Mouse (Mus musculus): ENCODE measurements around the gene Cdiptos. TPM values are rescaled to one million over a fixed set of nuclear protein-coding genes. Genes with fewer than 3 reads are reported as not detected.

Gene Cdiptos
- polyA plus RNA-seq, 1 experiment from 2014 or later, result 1.6 TPM

Other genes with a start within 250 kb of the Cdiptos start
- gene Mapk3, start 216.5 kb downstream of the Cdiptos start, polyA plus RNA-seq (2014; fragmentation: Nextera tagmentation; extraction: Ambion mirVana), result 51.7 and 57.3 TPM in 2 replicates
- 0.67 and 2.7 TPM in 2 replicates for gene Gdpd3, start 209.8 kb downstream of the Cdiptos start, polyA plus RNA-seq (2014; fragmentation: Nextera tagmentation; extraction: Ambion mirVana)
- 102 and 121 TPM in 2 replicates for gene Ypel3, start 199.1 kb downstream of the Cdiptos start, polyA plus RNA-seq (2014; fragmentation: Nextera tagmentation; extraction: Ambion mirVana)
- 0.26 TPM in 1 of 2 replicates, not detected in the other for gene Tbx6, start 194.6 kb downstream of the Cdiptos start, polyA plus RNA-seq (2014; fragmentation: Nextera tagmentation; extraction: Ambion mirVana)
- gene Ppp4c, start 183.6 kb downstream of the Cdiptos start, polyA plus RNA-seq (2014; fragmentation: Nextera tagmentation; extraction: Ambion mirVana), result 132 and 146 TPM in 2 replicates
- 0.81 and 1.2 TPM in 2 replicates for gene Fam57b, start 178.4 kb downstream of the Cdiptos start, polyA plus RNA-seq (2014; fragmentation: Nextera tagmentation; extraction: Ambion mirVana)
- gene 4930451I11Rik, start 144.5 kb downstream of the Cdiptos start, polyA plus RNA-seq (2014; fragmentation: Nextera tagmentation; extraction: Ambion mirVana), result not detected in 2 replicates
- 0.14 TPM in 1 of 2 replicates, not detected in the other for gene Doc2a, start 128.7 kb downstream of the Cdiptos start, polyA plus RNA-seq (2014; fragmentation: Nextera tagmentation; extraction: Ambion mirVana)
- gene Hirip3, start 114.1 kb downstream of the Cdiptos start, polyA plus RNA-seq (2014; fragmentation: Nextera tagmentation; extraction: Ambion mirVana), result 10.7 and 11.5 TPM in 2 replicates
- gene Ino80e, start 113.7 kb downstream of the Cdiptos start, polyA plus RNA-seq (2014; fragmentation: Nextera tagmentation; extraction: Ambion mirVana), result 47.9 and 51.9 TPM in 2 replicates
- 19.8 and 21.7 TPM in 2 replicates for gene Taok2, start 91.4 kb downstream of the Cdiptos start, polyA plus RNA-seq (2014; fragmentation: Nextera tagmentation; extraction: Ambion mirVana)
- gene Tmem219, start 53.2 kb downstream of the Cdiptos start, polyA plus RNA-seq (2014; fragmentation: Nextera tagmentation; extraction: Ambion mirVana), result 21.6 and 22.7 TPM in 2 replicates
- gene Kctd13, start 47.2 kb downstream of the Cdiptos start, polyA plus RNA-seq (2014; fragmentation: Nextera tagmentation; extraction: Ambion mirVana), result 11.3 and 11.9 TPM in 2 replicates
- gene Asphd1, start 26.5 kb downstream of the Cdiptos start, polyA plus RNA-seq (2014; fragmentation: Nextera tagmentation; extraction: Ambion mirVana), result not detected in 2 replicates
- gene Sez6l2, start 25.5 kb downstream of the Cdiptos start, polyA plus RNA-seq (2014; fragmentation: Nextera tagmentation; extraction: Ambion mirVana), result 0.86 and 1.4 TPM in 2 replicates
- gene Cdipt, start 184 bp downstream of the Cdiptos start, polyA plus RNA-seq (2014; fragmentation: Nextera tagmentation; extraction: Ambion mirVana), result 68.5 and 74.6 TPM in 2 replicates
- gene Mvp, start 38.5 kb upstream of the Cdiptos start, polyA plus RNA-seq (2014; fragmentation: Nextera tagmentation; extraction: Ambion mirVana), result 12.0 and 12.6 TPM in 2 replicates
- gene Pagr1b, start 40.4 kb upstream of the Cdiptos start, polyA plus RNA-seq (2014; fragmentation: Nextera tagmentation; extraction: Ambion mirVana), result 0.84 TPM in 1 of 2 replicates, not detected in the other
- gene Pagr1a, start 41.3 kb upstream of the Cdiptos start, polyA plus RNA-seq (2014; fragmentation: Nextera tagmentation; extraction: Ambion mirVana), result 23.1 and 25.4 TPM in 2 replicates
- gene Gm42742, start 45.0 kb upstream of the Cdiptos start, polyA plus RNA-seq (2014; fragmentation: Nextera tagmentation; extraction: Ambion mirVana), result 41.9 and 45.0 TPM in 2 replicates
- gene Prrt2, start 45.1 kb upstream of the Cdiptos start, polyA plus RNA-seq (2014; fragmentation: Nextera tagmentation; extraction: Ambion mirVana), result 2.1 and 3.2 TPM in 2 replicates
- gene Maz, start 50.9 kb upstream of the Cdiptos start, polyA plus RNA-seq (2014; fragmentation: Nextera tagmentation; extraction: Ambion mirVana), result 37.6 and 44.7 TPM in 2 replicates
- gene Kif22, start 66.4 kb upstream of the Cdiptos start, polyA plus RNA-seq (2014; fragmentation: Nextera tagmentation; extraction: Ambion mirVana), result 67.8 and 74.3 TPM in 2 replicates
- gene Zg16, start 111.2 kb upstream of the Cdiptos start, polyA plus RNA-seq (2014; fragmentation: Nextera tagmentation; extraction: Ambion mirVana), result not detected in 2 replicates
- 0.65 and 1.2 TPM in 2 replicates for gene AI467606, start 115.3 kb upstream of the Cdiptos start, polyA plus RNA-seq (2014; fragmentation: Nextera tagmentation; extraction: Ambion mirVana)
- gene Qprt, start 146.1 kb upstream of the Cdiptos start, polyA plus RNA-seq (2014; fragmentation: Nextera tagmentation; extraction: Ambion mirVana), result 2.4 and 2.8 TPM in 2 replicates
- gene Spn, start 161.7 kb upstream of the Cdiptos start, polyA plus RNA-seq (2014; fragmentation: Nextera tagmentation; extraction: Ambion mirVana), result 0.12 and 0.22 TPM in 2 replicates
- gene Cd2bp2, start 220.0 kb upstream of the Cdiptos start, polyA plus RNA-seq (2014; fragmentation: Nextera tagmentation; extraction: Ambion mirVana), result 33.7 and 34.8 TPM in 2 replicates
- 20.2 and 21.2 TPM in 2 replicates for gene Tbc1d10b, start 232.4 kb upstream of the Cdiptos start, polyA plus RNA-seq (2014; fragmentation: Nextera tagmentation; extraction: Ambion mirVana)
- gene Mylpf, start 232.8 kb upstream of the Cdiptos start, polyA plus RNA-seq (2014; fragmentation: Nextera tagmentation; extraction: Ambion mirVana), result 11.7 and 14.9 TPM in 2 replicates

All from heart, embryonic 14.5 days (tissue).